Mouse (Mus musculus): ENCODE results near the gene Ncor2.

DNA sequence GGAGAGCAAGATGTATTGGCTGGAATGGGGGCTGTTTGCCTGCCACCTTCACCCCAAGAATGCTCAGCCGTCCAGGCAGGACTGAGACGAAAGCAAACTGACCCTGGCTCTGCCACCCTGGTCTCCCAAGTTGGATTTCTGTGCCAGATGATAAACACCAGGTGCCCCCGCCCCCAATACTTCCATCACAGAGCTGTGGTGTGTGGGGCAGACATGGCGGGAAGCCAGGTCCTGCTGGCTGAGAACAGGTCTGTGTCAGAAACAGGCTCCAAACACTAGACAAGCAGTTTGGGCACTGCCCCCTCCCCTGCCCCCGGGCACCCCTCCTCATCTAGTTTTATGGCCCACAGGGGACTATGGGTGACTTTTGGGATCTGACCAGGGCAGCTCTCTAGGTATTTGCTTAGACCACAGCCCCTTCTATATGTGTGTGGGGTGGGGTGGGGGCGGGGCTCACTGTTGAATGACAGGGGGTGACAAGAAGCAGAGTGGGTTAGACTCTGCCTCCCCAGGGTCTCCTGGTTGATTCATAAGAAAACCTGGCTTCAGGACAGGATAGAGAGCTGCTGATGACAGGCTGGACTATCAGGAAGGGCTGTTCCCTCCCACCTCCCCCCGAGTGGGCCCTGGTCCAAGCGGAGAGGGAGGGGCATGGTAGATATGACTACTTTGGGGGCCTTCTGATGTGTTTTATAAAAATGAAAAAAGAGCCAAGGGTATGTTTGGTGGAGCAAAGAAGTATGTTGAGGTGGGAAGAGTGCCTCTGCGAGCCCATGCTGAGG lies 173.0 kb downstream of the Ncor2 start:
- no peak for TF ChIP-seq CTCF (IDR thresholded peaks at IDR 0.05; ENCODE audit: low read depth)
- TF ChIP-seq EP300 (IDR thresholded peaks at IDR 0.05; ENCODE audit: low read depth): no peak

All from liver, embryonic 14.5 days (tissue).